Mouse (Mus musculus): ENCODE measurements around the gene Wdr20. TPM values are rescaled to one million over a fixed set of nuclear protein-coding genes. Genes with fewer than 3 reads are reported as not detected.

Gene Wdr20
- total RNA-seq, 2 experiments from 2014 or later: 42.9 to 49.5 TPM

DNA sequence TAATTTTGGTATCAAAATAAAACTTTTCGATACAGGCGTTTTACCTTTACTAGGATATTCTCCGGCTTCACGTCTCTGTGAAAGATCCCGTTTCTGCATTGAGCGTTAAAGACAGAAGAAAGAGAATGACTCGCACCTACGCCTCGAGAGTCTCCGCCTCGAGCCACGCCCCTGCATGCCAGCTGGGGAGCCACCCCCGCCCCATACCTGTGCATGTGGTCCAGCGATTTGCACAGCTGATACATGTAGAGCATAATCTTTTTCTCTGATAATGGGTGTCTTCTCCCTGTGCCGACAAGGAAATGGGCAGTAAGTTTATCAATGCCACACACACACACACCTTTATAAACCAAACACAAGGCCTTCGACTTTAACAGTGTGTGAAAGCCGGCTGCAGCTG, 77.2 kb downstream of the Wdr20 start:
- no peak for DNase-seq (ENCODE audit: low spot score in 2 of 2)

DNA sequence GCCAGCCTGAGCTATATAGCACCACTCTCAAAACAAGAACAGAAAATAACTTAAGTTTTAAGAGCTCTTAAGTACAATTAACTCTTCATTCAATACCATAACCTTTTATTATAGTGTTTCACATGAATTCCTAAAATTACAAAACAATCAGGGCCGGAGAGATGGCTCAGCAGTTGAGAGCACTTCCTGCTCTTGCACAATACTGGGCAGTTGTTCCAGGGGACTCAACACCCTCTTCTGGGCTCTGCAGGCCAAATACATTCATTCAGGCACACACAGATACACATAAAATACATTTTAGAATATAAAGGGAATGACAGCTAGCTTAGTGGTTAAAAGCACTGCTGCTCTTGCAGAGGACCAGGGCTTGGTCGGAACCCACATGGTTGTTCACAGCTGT, 79.1 kb downstream of the Wdr20 start:
- no peak for DNase-seq (ENCODE audit: low spot score in 2 of 2)

DNA sequence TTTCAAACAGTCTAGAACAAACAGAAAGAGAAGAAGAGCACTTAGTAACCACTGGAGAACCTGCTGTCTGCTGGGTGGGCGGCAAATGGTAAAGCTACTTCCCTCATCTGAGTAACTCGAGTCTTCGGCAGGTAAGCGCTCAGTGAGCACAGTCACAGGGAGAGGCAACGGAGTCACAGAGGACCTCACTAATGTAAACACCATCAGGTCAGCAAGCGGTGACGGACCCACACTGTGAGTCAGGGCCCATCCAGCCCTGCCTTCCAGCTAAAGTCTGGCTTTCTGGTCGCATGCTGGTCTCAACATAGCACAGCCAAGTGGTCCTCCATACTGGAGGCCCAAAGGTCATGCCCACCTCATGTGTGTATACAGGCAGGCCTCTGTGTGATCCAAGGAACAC, 81.6 kb downstream of the Wdr20 start:
- DNase-seq (ENCODE audit: low spot score in 2 of 2): no peak

DNA sequence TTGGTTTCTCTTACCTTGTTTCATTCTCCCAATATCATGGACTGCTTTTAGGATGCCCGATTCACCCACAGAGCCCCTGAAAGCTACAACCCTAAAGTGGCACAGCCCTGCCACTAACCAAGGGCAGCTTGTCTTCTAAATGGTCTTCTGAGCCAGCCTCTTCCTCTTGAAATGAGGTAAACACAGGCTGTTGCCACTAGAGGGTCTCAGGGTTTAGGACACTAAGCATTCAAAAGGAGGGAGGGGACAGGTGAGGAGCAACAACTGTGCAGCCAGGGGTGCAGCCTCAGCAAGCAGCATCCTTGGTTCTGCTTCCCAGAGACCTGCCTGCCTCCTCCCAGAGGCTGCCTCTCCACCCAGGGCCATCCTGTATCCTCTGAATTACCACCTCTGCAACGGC, 84.0 kb downstream of the Wdr20 start:
- DNase-seq (ENCODE audit: low spot score in 2 of 2): no peak

DNA sequence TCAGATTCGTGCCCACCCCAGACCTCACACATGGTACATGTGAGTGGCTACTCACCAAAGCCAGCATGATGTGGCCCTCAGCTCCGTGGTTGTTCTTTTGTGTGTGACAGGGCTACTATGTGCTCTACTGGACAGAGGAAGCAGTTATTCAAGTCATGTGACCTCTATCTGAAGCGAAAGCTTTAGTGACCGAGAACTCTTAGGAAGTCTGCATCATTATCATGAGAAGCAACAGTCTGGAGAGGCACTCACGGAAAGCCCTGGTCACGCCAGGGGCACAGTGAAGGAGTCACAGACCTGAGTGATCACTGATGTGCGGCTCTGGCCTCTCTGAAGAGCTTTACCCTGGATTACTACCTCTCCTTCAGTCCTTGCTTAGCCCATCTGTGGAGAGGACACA, 84.6 kb downstream of the Wdr20 start:
- no peak for DNase-seq (ENCODE audit: low spot score in 2 of 2)

DNA sequence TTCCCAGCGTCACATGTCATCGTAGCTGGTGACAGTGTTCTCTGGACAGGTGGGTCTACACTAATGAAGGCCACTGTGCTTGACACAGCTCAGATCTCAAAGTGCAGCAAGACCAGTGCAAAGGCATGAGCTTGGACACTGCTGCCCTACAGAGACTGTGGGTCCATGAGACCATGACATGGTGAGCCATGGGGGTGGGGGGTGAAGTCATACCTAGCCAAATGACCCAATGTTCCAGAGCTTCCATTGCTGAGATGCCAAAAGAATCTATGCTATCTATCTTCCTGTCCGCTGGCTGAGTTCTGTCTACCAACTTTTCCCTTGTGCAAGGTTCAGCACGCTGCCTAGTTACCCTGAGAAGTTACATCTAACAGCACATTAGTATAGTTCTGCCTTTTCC, 91.2 kb downstream of the Wdr20 start:
- DNase-seq (ENCODE audit: low spot score in 2 of 2): no peak

DNA sequence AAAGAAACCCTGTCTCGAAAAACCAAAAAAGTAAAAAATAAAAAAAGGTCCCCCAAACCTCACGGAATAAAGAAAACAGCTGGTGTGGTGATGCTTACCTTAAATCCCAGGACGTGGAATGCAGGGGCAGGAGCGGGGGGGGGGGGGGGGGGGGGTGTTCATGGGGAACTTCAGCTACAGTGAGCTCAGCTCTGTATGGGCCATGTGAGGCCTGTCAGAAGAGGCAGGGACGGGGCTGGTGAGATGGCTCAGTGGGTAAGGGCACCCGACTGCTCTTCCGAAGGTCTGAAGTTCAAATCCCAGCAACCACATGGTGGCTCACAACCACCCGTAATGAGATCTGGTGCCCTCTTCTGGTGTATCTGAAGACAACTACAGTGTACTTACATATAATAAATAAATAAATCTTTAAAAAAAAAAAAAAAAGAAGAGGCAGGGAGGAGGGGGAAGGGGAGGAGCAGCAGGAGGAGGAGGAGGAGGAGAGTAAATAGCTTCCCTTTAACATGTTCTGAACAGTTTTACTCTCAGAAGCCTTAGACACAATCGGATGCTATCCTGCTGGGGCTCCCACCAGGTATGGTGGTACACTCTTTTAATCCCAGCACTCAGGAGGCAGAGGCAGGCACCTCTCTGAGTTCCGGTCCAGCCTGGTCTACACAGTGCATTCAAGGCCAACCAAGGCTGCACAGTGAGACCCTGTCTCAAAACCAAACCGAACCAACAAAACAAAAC, 92.7 kb downstream of the Wdr20 start:
- DNase-seq (ENCODE audit: low spot score in 2 of 2): no peak

DNA sequence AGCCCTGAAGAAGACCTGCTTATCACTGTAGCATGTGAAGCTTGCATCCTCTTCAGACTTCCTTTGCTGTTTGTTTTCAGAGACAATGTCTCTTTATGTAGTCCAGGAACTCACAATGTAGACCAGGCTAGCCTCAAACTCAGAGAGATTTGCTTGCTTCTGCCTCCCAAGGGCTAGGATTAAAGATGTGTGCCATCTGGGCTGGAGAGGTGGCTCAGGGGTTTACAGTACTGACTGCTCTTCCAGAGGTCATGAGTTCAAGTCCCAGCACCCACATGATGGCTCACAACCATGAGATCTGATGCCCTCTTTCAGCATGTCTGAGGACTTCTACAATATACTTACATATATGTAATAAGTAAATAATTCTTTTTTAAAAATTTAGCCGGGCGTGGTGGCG, 97.4 kb downstream of the Wdr20 start:
- no peak for DNase-seq (ENCODE audit: low spot score in 2 of 2)

DNA sequence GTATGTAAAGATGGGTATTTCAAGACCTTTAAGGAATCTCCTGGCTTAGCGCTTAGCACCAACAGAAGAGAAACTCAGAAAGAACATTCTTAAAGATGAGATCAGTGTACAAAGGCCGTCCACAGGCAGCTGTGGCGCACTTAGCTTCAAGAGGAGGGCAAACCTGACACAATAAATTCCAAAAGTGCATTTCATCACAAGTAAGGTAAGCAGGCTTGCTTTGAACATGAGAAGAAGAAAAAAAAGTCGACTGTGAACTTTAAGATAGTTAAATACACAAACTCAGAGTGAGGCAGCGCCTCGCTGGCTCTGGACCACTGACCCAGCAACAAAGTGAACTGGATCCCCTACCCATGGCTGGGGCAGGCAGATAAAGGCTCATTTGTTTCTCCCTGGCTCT, 99.0 kb downstream of the Wdr20 start:
- DNase-seq (ENCODE audit: low spot score in 2 of 2): no peak

DNA sequence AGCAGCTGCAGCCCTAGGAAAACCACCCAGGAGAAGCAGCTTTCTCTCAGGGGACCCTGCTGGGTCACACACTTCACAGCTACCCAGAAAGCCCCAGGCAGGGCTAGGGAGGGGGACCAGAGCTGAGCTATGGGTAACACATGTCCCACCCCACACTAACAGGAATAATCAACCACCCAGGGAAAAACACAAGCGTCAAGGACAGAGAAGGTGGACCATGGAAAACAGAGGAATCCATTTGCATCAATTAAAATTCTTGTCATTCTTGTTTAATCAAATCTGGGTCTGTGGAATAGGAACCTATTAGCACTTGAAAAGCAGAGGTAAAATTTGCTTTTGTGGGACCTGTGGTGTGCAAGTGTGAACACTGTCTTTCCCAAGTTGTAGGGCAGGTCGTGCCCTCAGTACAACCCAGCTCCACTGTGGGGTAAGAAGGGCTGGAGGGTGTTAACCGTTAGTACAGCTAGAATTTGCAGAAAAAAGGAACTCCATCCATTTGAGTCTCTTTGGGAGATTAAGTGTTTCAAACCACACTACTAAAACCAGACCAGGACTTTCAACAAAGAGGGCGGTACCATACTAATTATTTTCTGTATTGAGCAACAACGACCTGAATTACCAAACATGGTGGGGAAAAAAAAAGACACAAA, 99.6 kb downstream of the Wdr20 start:
- DNase-seq (ENCODE audit: low spot score in 2 of 2): no peak

DNA sequence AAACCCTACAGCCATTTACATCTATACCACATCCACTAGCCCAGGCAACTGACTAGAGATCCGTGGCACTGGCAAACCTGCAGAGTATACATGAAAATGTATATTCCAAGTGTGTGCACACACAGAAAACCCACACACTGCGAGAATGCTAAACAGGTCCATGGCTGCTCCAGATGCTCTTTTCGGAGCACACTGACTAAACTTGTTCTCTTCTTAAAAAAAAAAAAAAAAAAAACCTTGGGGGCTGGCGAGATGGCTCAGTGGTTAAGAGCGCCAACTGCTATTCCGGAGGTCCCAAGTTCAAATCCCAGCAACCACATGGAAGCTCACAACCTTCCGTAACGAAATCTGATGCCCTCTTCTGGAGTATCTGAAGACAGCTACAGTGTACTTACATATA, 100.1 kb downstream of the Wdr20 start:
- no peak for DNase-seq (ENCODE audit: low spot score in 2 of 2)

DNA sequence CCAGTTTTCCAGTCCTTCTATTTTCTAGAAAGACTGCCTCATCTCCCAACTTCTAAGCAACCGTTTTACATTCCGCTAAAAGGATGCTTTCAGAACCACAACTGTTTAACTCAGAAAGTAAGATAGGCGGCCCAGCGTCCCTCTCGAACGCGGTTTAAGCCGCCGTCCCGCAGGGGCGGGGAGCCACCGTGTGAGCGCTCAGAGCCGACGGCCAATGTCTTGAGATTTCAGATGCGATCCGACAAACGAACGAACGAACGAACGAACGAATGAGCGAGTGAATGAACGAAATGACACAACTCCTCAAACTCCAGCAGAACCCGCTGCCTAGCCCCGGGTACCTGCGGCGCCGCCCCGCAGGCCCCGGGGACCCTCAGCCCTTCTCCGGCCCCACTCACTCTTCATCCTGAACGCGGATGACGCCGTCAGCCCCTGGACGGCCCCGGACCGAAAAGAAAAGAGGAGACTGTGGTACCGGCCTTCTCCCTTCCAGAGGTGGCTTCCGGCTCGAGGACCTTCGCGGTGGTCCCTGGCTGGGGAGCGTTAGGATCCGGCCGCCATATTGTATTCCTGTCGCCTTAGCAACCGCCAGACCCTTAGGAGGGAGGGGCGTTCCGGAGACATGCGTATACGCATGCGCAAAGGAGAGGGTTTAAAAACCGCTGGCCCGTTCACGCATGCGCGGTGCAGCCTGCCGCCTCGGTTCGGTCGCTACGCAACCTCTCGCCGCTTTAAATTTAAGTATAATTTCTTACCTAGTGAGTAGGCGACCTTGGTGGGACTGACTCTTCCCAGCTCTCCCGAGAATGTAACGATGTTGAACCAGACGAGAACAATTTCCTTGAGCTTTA, 102.8 kb downstream of the Wdr20 start, which contains the start of gene Mok:
Mok (minus strand) TSS at position 592 of the 851 bp plus-strand sequence.
- DNase-seq (ENCODE audit: low spot score in 2 of 2): peak; percentile 98 to 99

DNA sequence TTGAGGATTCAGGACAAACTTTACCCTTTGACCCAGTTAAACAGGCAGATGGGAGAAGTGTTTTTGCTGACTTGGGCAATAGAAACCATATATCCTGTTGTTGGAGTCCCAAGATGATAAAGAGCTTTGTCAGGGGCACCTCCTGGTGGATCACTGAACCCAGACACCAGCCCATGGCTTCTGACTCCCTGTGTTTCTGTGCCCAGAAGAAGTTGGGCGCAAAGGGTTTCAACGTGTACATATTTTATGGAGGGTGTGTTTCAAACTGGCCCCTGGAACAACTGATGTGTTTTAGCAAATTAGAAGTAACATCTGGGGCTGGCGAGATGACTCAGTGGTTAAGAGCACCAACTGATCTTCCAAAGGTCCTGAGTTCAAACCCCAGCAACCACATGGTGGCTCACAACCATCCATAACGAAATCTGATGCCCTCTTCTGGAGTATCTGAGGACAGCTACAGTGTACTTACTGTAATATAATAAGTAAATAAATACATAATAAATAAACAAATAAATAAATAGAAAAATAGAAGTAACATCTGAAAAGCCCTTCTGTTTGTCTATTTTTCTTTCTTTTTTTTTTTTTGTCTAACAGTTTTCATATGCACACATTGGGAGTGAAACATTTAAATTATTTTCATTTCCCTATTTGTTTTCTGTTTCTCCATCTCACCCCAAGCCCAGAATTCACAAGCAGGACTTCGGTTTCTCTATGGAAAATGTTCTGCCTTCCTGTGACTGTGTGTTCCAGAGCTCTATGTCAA, 104.2 kb downstream of the Wdr20 start:
- no peak for DNase-seq (ENCODE audit: low spot score in 2 of 2)

DNA sequence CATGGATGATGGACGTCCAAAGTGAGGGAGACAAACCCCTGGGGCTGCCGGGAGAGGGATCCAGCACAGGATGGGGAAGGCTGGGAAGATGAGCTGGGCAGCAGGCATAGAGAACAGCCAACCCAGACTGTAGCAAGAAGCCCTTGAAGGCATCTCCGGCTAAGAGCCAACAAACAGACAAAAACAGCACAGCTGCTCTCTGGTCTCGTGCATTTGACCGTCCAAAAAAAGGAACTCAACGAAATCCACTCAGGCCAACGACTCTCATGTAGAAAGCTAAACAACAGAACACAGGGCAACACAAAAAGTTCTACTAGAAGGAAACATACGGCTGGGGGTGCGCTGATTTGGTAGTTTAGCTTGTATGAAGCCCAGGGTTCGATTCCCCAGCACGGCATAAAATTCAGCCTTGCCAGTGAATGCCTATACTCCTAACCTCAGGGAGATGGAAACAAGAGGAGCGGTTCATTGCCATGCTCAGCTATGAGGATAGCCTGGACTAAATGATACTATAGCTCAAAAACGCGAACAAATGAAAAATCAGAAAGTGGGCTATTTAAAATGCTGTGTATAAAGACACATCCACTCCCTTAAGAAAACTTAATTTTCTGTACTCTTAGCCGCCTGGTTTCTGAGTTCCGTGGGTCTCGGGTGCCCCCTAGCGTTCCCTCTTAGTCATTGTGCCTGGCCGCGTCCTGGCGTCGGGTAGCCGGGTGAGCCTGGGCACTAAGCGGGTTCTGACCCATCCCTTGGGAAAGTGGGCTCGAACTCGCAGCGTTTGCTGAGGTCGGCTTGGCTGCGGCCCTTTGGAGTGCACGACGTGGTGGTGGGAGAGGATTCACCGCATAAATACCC, 105.7 kb downstream of the Wdr20 start:
- DNase-seq (ENCODE audit: low spot score in 2 of 2): peak; percentile 88

DNA sequence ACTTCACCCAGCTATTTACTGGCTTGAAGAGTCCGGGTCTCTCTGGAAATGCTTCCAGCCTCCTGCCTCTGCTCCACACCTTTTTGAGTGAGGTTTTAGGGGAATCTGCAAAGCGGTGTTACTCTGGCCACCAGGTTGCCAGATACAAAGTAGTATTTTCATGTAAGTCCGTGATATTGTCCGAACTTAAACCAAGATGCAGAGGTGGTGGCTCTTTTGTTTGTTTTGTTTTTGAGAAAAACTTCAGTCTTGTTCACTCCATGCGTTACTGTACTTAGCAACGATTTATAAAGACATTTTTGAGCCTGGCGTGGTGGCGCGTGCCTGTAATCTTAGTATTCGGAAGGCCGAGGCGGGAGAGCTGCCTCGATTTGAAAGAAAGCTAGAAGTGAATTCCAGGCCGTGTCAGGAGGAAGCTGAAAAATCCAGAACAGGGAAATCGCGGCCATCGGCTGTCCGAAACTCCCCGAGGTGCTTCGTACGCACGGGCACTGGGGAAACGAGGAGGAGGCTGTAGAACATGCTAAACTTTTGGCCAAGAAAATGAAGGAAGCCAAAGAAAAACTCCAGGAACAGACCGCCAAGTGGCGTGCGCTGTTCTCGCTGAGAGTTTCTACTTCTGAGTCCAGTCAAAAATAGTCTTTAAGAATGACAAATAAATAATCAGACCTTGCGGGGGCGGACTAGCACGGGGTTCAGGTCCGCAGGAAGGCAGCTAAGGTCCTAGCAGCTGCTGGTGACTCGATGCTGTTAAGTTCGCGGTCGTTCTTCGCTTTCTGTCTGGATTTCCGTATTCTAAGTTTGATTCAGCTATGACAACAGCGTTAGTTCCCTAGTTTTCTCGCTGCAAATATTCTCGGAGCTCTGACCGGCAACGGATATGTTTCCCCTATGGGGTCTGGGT, 106.7 kb downstream of the Wdr20 start:
- DNase-seq (ENCODE audit: low spot score in 2 of 2): peak; percentile 51 to 54

DNA sequence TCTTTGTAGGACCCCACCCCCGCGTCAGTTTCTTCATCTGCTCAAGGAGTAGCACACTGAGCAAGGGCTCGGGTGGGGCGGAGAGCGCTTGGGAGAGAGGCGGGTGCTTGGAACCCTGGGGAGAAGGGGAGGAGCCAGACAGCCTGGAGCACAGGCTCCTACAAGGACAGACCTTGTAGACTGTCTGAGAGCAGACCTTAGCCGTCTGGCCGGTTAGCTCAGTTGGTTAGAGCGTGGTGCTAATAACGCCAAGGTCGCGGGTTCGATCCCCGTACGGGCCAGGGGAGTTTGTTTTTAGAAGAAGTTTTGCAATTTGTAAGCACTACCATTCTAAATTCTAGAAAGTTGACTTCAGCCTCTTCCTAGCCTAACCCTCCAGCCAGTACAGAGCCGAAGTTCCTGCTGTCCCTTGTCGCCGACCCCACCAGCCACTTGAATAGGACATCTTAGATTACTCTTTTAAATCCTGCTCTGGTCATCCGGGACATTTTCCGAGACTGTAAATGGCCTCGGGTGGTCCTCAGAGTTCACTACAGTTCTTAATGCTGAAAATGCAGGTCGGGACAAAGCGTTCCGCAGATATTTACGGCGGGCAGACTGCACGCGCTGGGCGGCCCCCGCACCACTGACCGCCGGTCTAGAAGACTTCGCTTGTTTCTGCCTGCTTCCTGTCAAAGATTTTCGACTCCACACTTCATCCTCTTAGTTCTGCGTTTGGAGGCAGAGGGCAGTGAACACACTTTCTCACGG, 107.6 kb downstream of the Wdr20 start:
- DNase-seq (ENCODE audit: low spot score in 2 of 2): peak; percentile 95 to 98

DNA sequence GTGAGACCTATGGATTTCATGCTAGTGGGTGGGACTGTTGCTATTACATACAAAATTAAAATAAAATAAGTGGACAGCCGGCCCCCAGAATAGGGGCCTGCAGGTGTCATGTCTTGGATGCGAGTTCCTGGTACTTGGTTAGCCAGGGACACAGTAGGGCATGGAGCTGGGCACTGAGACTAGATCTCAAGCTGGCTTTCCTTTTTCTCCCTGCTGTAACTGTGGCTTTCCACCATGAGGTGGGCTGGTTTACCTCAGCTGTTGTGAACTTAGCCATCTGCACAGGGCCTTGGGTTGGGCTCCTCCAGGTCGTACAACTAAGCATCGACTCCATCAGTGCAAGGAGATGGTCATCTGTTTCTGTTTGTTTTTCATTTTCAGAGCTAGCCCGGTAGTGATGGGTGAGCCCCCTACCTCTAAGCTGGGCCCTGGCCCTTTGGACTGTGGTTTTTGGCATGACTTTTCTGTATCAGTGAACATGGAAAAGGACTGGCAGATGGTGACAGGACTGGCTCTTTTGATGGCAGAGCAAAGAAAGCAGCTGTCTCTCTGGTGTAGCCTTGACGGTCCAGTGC, 108.5 kb downstream of the Wdr20 start:
- DNase-seq (ENCODE audit: low spot score in 2 of 2): no peak
